Mouse (Mus musculus) C2C12 (cell line): Measurements from ENCODE around the gene Igfn1. TPM values are rescaled to one million over a fixed set of nuclear protein-coding genes. Genes with fewer than 3 reads are reported as not detected.

Experiments used
- H3K27me3 ChIP-seq: one replicate; pipeline ENCODE4 v1.6.1; 2011; ENCODE audit not compliant: control insufficient read depth, insufficient read depth, insufficient read length
- H3K36me3 ChIP-seq: one replicate; pipeline ENCODE4 v1.6.1; 2011; ENCODE audit not compliant: control insufficient read depth, insufficient read depth
- H3K4me3 ChIP-seq: one replicate; pipeline ENCODE4 v1.5.1; 2011; ENCODE audit warnings: mild to moderate bottlenecking, control low read depth; ENCODE audit not compliant: poor library complexity, insufficient read depth, severe bottlenecking
- H3K79me2 ChIP-seq: one replicate; pipeline ENCODE4 v1.6.1; 2011; ENCODE audit not compliant: control insufficient read depth, insufficient read depth
- H3K79me3 ChIP-seq: one replicate; pipeline ENCODE4 v1.6.1; 2011; ENCODE audit warnings: low read depth, control low read depth
- H3ac ChIP-seq: one replicate; pipeline ENCODE3; 2011; ENCODE audit warnings: low read depth; ENCODE audit not compliant: control insufficient read depth, insufficient read length
- CEBPB ChIP-seq: IDR thresholded peaks from one replicate; pipeline ENCODE4 v1.6.1; 2011; ENCODE audit warnings: low read depth, mild to moderate bottlenecking, control low read depth, moderate library complexity
- CTCF ChIP-seq: IDR thresholded peaks from one replicate; pipeline ENCODE4 v1.5.1; 2011; ENCODE audit not compliant: control insufficient read depth, insufficient read depth, insufficient read length
- FOSL1 ChIP-seq: IDR thresholded peaks from one replicate; pipeline ENCODE4 v1.8.0; 2011; ENCODE audit warnings: mild to moderate bottlenecking, low read length; ENCODE audit not compliant: poor library complexity, insufficient read depth, severe bottlenecking
- MAX ChIP-seq: IDR thresholded peaks from one replicate; pipeline ENCODE4 v1.6.1; 2011; ENCODE audit warnings: mild to moderate bottlenecking, control low read depth
- MYOD1 ChIP-seq: IDR thresholded peaks from one replicate; pipeline ENCODE4 v1.6.1; 2011; ENCODE audit warnings: low read depth; ENCODE audit not compliant: control insufficient read depth, insufficient read length
- MYOG ChIP-seq: IDR thresholded peaks from one replicate; pipeline ENCODE4 v1.6.1; 2011; ENCODE audit not compliant: control insufficient read depth, insufficient read length; ENCODE audit errors: extremely low read depth
- USF1 ChIP-seq: IDR thresholded peaks from one replicate; pipeline ENCODE4 v1.6.1; 2011; ENCODE audit warnings: low read depth, mild to moderate bottlenecking, control low read depth, moderate library complexity
- long read RNA-seq, 2 experiments: library from polyadenylated mRNA; unstranded; transcript quantifications; one replicate each; pipeline ENCODE4 v2.0.0; 2019 to 2020
- polyA plus RNA-seq: library from polyadenylated mRNA; unstranded; fragments of >200 nt; fragmentation: generic; extraction: Trizol; gene quantifications from one replicate; pipeline ENCODE4 v1.2.1, GENCODE M21; 2012; ENCODE audit warnings: missing spikeins

The Igfn1 gene
- 0.06 TPM for polyA plus RNA-seq
- long read RNA-seq, experiment 1, result 0 reads
- long read RNA-seq, experiment 2, result 0 reads

DNA sequence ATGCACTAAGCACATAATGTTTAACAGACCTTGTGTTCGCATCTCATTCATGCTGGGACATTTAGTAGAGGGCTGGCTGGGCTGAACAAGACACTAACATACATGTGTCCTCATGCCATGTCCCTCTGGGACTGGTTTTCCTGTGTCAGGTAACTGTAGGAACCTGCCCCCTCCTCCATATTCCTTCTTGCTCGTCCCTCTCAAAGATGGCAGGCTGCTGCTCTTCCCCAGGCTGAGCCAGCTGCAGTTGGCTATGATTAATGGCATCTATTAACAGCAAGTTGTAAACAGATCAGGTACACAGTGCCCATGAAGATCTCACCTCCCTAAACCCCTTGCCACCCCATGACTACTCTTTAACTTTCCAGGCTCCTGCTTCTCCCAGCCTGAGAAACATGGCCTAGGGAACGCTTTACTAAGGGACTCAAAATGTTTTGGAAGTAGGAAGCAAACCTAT, at the start of gene Igfn1:
Gene Igfn1, minus strand, starts transcription at position 51 of the 457 bp plus-strand sequence.
- no peaks in the 10 kb centered on the region for H3K27me3 ChIP-seq
- no peak within 1 kb of the TSS for H3ac ChIP-seq
- H3K79me3 ChIP-seq, result no peaks in the 10 kb centered on the region
- H3K4me3 ChIP-seq, result no peak within 1 kb of the TSS
- TF ChIP-seq MYOG, result no peak
- TF ChIP-seq FOSL1, result no peak
- no peak for TF ChIP-seq MAX
- TF ChIP-seq MYOD1, result no peak
- TF ChIP-seq CEBPB, result no peak
- no peak for TF ChIP-seq USF1
- no peak for TF ChIP-seq CTCF
- no peaks in the 10 kb centered on the region for H3K36me3 ChIP-seq
- no peaks in the 10 kb centered on the region for H3K79me2 ChIP-seq

DNA sequence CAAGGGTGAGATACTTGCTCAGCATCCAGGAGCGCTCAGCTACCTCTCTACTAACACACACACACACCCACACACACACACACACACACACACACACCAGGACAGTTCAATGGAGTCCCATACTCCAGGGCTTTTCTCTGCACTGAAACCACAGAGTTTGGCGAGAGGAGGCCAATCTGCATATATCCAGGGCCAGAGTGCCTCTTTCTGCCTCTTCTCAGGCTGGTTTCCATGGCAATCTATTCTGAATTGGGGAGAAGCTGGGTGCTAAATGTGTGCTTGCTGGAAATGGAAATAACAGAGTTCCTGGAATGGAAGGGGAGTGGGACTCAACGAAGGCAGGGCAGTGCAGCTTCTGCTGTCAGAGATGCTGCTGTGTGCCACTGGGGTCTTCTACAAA, 49.6 kb upstream of the Igfn1 start:
- no peak for TF ChIP-seq CEBPB
- no peak for TF ChIP-seq MYOG
- no peak for TF ChIP-seq MYOD1
- no peak for TF ChIP-seq CTCF
- TF ChIP-seq USF1, result no peak
- no peak for TF ChIP-seq MAX
- TF ChIP-seq FOSL1, result no peak
- Histone ChIP-seq H3K27me3 (no peaks in the 10 kb centered on the region), H3ac (no peak overlapping the region), H3K79me3 (no peaks in the 10 kb centered on the region), H3K79me2 (no peaks in the 10 kb centered on the region), H3K4me3 (no peak overlapping the region), H3K36me3 (no peaks in the 10 kb centered on the region)

DNA sequence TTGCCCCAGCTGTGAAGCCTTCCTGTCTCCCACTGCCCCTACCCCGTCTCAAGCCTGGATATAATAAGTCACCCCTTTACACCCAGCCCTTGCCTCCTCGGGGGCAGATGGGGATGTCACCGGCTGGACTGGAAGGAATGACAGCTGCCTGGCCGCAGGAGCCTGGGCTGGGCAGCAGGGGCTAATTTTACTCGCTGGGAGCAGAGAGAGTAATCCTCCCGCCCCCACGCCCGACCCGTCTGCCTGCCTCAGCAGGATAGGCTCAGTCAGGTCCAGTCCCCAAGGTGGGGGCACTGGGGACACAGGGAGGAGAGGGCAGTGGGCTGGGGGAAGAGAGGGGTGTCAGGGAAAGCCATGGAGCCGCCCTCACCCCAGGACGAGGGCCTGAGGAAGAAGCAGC, 46.4 kb upstream of the Igfn1 start, which contains the start of gene Cacna1s:
Gene Cacna1s, plus strand, starts transcription at position 204 of the 400 bp plus-strand sequence.
- H3K27me3 ChIP-seq, result no peaks in the 10 kb centered on the region
- H3K79me3 ChIP-seq, result no peaks in the 10 kb centered on the region
- TF ChIP-seq FOSL1, result no peak
- TF ChIP-seq MAX, result no peak
- TF ChIP-seq MYOD1, result no peak
- TF ChIP-seq CTCF, result no peak
- no peak for TF ChIP-seq MYOG
- no peak for TF ChIP-seq CEBPB
- no peak for TF ChIP-seq USF1
- H3K4me3 ChIP-seq, result no peak within 1 kb of the TSS
- no peaks in the 10 kb centered on the region for H3K79me2 ChIP-seq
- no peak within 1 kb of the TSS for H3ac ChIP-seq
- H3K36me3 ChIP-seq, result no peaks in the 10 kb centered on the region

DNA sequence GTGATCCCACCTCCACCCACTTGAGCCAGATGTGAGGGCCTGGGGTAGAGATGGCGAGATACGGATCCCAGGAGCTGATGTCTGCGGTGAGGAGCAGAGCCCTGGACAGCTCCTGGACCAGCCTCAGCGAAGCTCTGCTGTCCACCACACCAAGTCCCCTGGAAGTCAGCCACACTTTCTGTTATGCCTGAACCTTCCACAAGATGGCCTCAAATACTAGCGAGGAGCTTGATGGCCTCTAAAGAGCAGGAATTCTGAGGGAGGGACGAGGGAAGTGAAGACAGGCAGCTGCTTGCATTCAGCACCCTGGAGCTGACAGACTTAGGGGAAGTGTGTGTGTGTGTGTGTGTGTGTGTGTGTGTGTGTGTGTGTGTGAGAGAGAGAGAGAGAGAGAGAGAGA, 45.3 kb upstream of the Igfn1 start:
- H3K79me3 ChIP-seq, result no peaks in the 10 kb centered on the region
- H3K4me3 ChIP-seq, result no peak overlapping the region
- H3K36me3 ChIP-seq, result no peaks in the 10 kb centered on the region
- no peaks in the 10 kb centered on the region for H3K79me2 ChIP-seq
- H3ac ChIP-seq, result no peak overlapping the region
- H3K27me3 ChIP-seq, result no peaks in the 10 kb centered on the region
- TF ChIP-seq FOSL1 (no peak), CTCF (peak; percentile 36)

DNA sequence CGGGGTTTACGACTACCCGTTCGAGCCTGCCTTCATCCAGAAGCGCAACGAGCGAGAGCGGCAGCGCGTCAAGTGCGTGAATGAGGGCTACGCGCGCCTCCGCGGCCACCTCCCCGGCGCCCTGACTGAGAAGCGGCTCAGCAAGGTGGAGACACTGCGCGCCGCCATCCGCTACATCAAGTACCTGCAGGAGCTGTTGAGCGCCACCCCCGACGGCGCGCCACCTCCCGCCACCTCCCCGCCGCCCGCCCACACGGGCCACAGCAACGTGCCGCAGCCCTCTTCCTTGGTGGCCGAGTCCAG, 44.8 kb upstream of the Igfn1 start:
- Histone ChIP-seq H3K79me3 (no peaks in the 10 kb centered on the region), H3ac (no peak overlapping the region), H3K79me2 (no peaks in the 10 kb centered on the region), H3K4me3 (no peak overlapping the region), H3K36me3 (no peaks in the 10 kb centered on the region), H3K27me3 (no peaks in the 10 kb centered on the region)
- no peak for TF ChIP-seq MYOG

DNA sequence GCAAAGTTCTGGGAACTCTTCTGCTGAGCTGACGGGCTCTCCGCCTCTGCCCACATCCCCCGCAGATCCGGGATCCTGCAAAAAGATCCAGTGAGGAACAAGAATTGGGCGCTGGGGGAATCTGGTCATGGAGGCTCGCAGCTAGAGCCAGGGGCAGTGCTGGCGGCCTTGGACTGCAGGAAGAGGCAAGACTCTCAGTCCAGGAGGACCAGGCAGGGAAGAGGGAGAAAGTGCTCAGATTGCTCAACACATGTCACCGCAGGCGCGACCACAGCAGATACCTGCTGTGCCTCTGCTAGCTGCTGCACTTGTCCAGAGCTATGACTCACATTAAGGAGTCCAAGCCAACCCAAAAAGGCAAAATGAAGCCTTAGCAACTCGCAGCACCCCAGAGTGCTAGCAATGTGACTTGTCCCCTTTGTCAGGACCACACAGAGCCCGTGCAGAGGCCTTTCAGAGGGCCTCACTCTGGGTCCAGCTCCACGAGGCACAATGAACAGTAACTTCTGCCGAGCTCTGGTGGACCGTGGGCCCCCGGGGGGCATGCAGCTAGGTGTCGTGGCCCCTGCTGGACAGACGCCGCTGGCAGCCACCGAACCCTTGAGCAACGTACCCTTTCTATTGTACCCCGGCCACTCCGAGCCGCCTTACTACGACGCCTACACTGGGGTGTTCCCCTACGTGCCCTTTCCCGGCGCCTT, 44.3 kb upstream of the Igfn1 start, which contains the start of gene Ascl5:
Gene Ascl5, plus strand, starts transcription at position 493 of the 701 bp plus-strand sequence.
- Histone ChIP-seq H3K4me3 (no peak within 1 kb of the TSS), H3K79me3 (no peaks in the 10 kb centered on the region), H3ac (no peak within 1 kb of the TSS), H3K27me3 (no peaks in the 10 kb centered on the region), H3K36me3 (no peaks in the 10 kb centered on the region), H3K79me2 (no peaks in the 10 kb centered on the region)
- TF ChIP-seq MYOD1 (peak; percentile 60), CTCF (no peak), USF1 (no peak), CEBPB (peak; percentile 90), MAX (peak; percentile 16), FOSL1 (no peak)
